Mouse (Mus musculus) cerebellum, adult 11-12 months (tissue): ENCODE measurements around the gene Pgam5.
A peak's percentile ranks its signal among the peaks of the same experiment; 100 is the strongest.

Source experiments
- DNase-seq: peaks from one replicate; pipeline ENCODE4 v3.0.0; 2022

Pgam5 gene

GRCm38 (mm10) chr5:110227336-110227883 lies 42.3 kb downstream of the Pgam5 start:
- DNase-seq, result no peak

- DNase-seq, result no peak
Observed at GRCm38 (mm10) chr5:110225056-110225455, 44.7 kb downstream of the Pgam5 start.

- peak; percentile 88 for DNase-seq
Observed at GRCm38 (mm10) chr5:110222757-110223156, 47.0 kb downstream of the Pgam5 start.

- DNase-seq, result no peak
Observed at GRCm38 (mm10) chr5:110220331-110220730, 49.4 kb downstream of the Pgam5 start.

GRCm38 (mm10) chr5:110216780-110217179 lies 52.9 kb downstream of the Pgam5 start:
- no peak for DNase-seq

GRCm38 (mm10) chr5:110211312-110211711 lies 58.4 kb downstream of the Pgam5 start:
- no peak for DNase-seq
